Mouse (Mus musculus) forebrain, embryonic 13.5 days (tissue): Measurements from ENCODE around the gene Kif19a. TPM values are rescaled to one million over a fixed set of nuclear protein-coding genes. Genes with fewer than 3 reads are reported as not detected.

ENCODE experiments used
- polyA plus RNA-seq: library from polyadenylated mRNA; unstranded; fragments of >200 nt; fragmentation: Nextera tagmentation; extraction: Ambion mirVana; gene quantifications from 2 replicates; pipeline ENCODE4 v1.2.1, GENCODE M21; 2015

The Kif19a gene
- polyA plus RNA-seq, 1 experiment from 2014 or later = 0.36 TPM

Other genes starting within 250 kb of the Kif19a start
- 911 and 1,077 TPM in 2 replicates for gene Rpl38, start 96.9 kb upstream of the Kif19a start, polyA plus RNA-seq
- gene Ttyh2, start 90.0 kb upstream of the Kif19a start, polyA plus RNA-seq = 21.6 and 22.3 TPM in 2 replicates
- 1.8 and 3.7 TPM in 2 replicates for gene Dnaic2, start 38.0 kb upstream of the Kif19a start, polyA plus RNA-seq
- gene Btbd17, start 30.6 kb downstream of the Kif19a start, polyA plus RNA-seq = 25.8 and 27.1 TPM in 2 replicates
- not detected in 2 replicates for gene Gpr142, start 33.5 kb downstream of the Kif19a start, polyA plus RNA-seq
- 4.6 and 5.0 TPM in 2 replicates for gene Gprc5c, start 85.8 kb downstream of the Kif19a start, polyA plus RNA-seq
- gene Cd300a, start 124.7 kb downstream of the Kif19a start, polyA plus RNA-seq = 0.49 TPM in 2 replicates
- 0.08 TPM in 1 of 2 replicates, not detected in the other for gene Cd300lb, start 169.0 kb downstream of the Kif19a start, polyA plus RNA-seq
- not detected in 2 replicates for gene Cd300c, start 203.8 kb downstream of the Kif19a start, polyA plus RNA-seq
- not detected in 2 replicates for gene Cd300ld, start 224.5 kb downstream of the Kif19a start, polyA plus RNA-seq
- 0.49 and 0.73 TPM in 2 replicates for gene Cd300c2, start 236.5 kb downstream of the Kif19a start, polyA plus RNA-seq